In the genomic region with DNA sequence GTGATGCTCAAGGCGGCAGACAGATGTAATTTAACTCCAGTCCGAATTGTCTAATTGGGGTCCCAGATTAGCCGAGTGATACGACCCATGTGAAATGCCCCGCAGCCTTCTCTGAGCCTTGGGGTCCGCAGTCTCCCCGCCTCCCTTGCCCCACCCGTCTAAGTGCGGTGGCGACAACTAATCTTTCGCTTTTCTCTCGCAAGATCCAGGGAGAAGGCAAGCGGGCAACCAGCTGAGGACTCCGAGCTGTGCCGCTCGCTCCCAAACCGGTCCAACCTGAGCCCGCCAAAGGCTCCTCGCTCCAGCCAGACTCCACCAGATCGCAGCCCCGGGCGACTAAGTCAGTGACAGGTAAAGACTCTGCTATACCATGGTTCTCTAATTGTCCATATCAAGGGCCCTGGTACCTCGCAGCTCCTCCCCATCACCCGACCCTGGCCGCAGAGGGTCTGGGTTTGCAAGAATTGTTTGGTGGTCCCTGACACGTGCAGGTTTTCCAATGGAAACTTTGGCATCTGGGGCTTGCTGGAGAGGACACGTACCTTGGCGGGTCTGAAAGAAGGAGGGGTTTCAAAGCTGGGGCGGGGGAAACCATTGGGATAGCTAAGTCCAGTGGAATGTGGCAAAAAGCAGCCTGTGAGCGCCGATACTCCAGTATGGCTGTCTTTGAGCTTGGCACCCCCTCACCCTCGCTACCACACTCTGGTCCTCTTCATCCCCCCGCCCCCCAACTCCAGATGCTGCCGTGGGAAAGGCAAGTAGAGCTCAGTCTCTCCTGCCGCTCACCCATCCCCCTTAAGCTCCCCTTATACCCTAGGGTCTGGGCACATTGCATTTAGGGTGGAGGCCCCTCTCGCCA, we compare ENCODE assay signal across 8 mouse cellular contexts. TPM values are rescaled to one million over a fixed set of nuclear protein-coding genes. Genes with fewer than 3 reads are reported as not detected.
DNase-seq lines count a peak whose midpoint lies in the region; ATAC-seq and TF ChIP-seq lines count a peak whose summit lies in the region.

No protein-coding gene starts in this region.

- ATAC-seq in hematopoietic stem cell, adult 5-6 weeks (replicated peaks in 1 of 2; ENCODE audit: insufficient read depth in 1 of 2, low FRiP score in 2 of 2, low TSS enrichment in 1 of 2, low read depth in 1 of 2, poor library complexity in 2 of 2, severe bottlenecking in 2 of 2) = peak; percentile 13 to 17; a peak in 3 of 4 replicates
- ATAC-seq in liver, embryonic 16.5 days (ENCODE audit: low read depth) = no peak
- no peak for ATAC-seq in CD4-positive, CD25-positive, alpha-beta regulatory T cell, adult 4 months

- H3K9ac ChIP-seq in liver, embryonic 16.5 days (ENCODE audit: low read depth, low read length) = no peak overlapping the region

- H3K4me1 ChIP-seq in E14TG2a.4 (replicated peaks; ENCODE audit: low read depth, low read length) = peaks cover 19% of the 10 kb centered on the region
- H3K4me1 ChIP-seq in embryonic facial prominence, embryonic 10.5 days = peaks cover 22% of the 10 kb centered on the region
- no peaks in the 10 kb centered on the region for H3K4me1 ChIP-seq in liver, embryonic 16.5 days (ENCODE audit: control insufficient read depth, low read depth, low read length)

- peak; percentile 6 to 11 for DNase-seq in gastrocnemius, postnatal 36 days
- DNase-seq in gastrocnemius, postnatal 25 days = no peak
- DNase-seq in embryonic facial prominence, embryonic 10.5 days (ENCODE audit: low spot score) = peak; percentile 57
- peak; percentile 26 for DNase-seq in right cerebral cortex, postnatal 25 days

- no peak overlapping the region for H3K27ac ChIP-seq in embryonic facial prominence, embryonic 10.5 days (replicated peaks)
- H3K27ac ChIP-seq in liver, embryonic 16.5 days (ENCODE audit: low read length) = no peak overlapping the region

- H3K27me3 ChIP-seq in E14TG2a.4 (ENCODE audit: insufficient read depth, low read length) = peaks cover 57% of the 10 kb centered on the region
- peaks cover 70% of the 10 kb centered on the region for H3K27me3 ChIP-seq in embryonic facial prominence, embryonic 10.5 days (replicated peaks; ENCODE audit: low read depth, poor library complexity, severe bottlenecking)
- peaks cover 21% of the 10 kb centered on the region for H3K27me3 ChIP-seq in liver, embryonic 16.5 days (ENCODE audit: control insufficient read depth, insufficient read depth, low read depth, low read length)

- H3K9me3 ChIP-seq in E14TG2a.4 (ENCODE audit: low read length) = no peaks in the 10 kb centered on the region
- H3K9me3 ChIP-seq in embryonic facial prominence, embryonic 10.5 days = no peaks in the 10 kb centered on the region
- no peaks in the 10 kb centered on the region for H3K9me3 ChIP-seq in liver, embryonic 16.5 days (replicated peaks; ENCODE audit: control insufficient read depth, low read length)

- peak overlapping the region; percentile 69 for H3K4me3 ChIP-seq in E14TG2a.4 (replicated peaks; ENCODE audit: low read length)
- peak overlapping the region; percentile 64 for H3K4me3 ChIP-seq in embryonic facial prominence, embryonic 10.5 days
- peak overlapping the region; percentile 49 for H3K4me3 ChIP-seq in liver, embryonic 16.5 days (ENCODE audit: low read depth, low read length)

- no peak for TF ChIP-seq CTCF in E14TG2a.4 (conservative IDR thresholded peaks at IDR 0.05; ENCODE audit: low read length)

- peak overlapping the region; percentile 51 for H3K4me2 ChIP-seq in liver, embryonic 16.5 days (ENCODE audit: low read depth, low read length)

- intact Hi-C loops in gastrocnemius, postnatal 36 days (cut with DNase I) = no loop called here

- H3K36me3 ChIP-seq in E14TG2a.4 (ENCODE audit: insufficient read depth, low read length) = no peaks in the 10 kb centered on the region
- no peaks in the 10 kb centered on the region for H3K36me3 ChIP-seq in embryonic facial prominence, embryonic 10.5 days (replicated peaks)
- no peaks in the 10 kb centered on the region for H3K36me3 ChIP-seq in liver, embryonic 16.5 days (ENCODE audit: control insufficient read depth, insufficient read depth)

- under 1% methylated on average over 36 of the region's 36 CpGs for WGBS in embryonic facial prominence, embryonic 10.5 days
- 1% methylated on average over 36 of the region's 36 CpGs for WGBS in liver, embryonic 16.5 days (ENCODE audit: insufficient replicate concordance)

RNA-seq across cellular contexts. Expression of a gene that starts 0.7 kb away (rescaled TPM):
- total RNA-seq in gastrocnemius, postnatal 36 days (2021) = not detected
- under 1 TPM; 0.05 TPM for total RNA-seq in gastrocnemius, postnatal 25 days (2021)
- polyA plus RNA-seq in embryonic facial prominence, embryonic 10.5 days (2016; fragmentation: Nextera tagmentation; extraction: Ambion mirVana) = 0.24 and 0.25 TPM in 2 replicates
- total RNA-seq in hematopoietic stem cell, adult 5-6 weeks (2017) = not detected in 2 replicates
- 0.39 and 0.52 TPM in 2 replicates for polyA plus RNA-seq in liver, embryonic 16.5 days (2015; fragmentation: Nextera tagmentation; extraction: Ambion mirVana)
- not detected for polyA plus RNA-seq in CD4-positive, CD25-positive, alpha-beta regulatory T cell, adult 4 months (2017; shearing (Covaris generic))

Comparison
In these comparisons a context has a peak if more than half of its experiments do, and no peak if none do; other contexts are left out.
1. ATAC-seq: peak in hematopoietic stem cell, adult 5-6 weeks (2 of 2); none in liver, embryonic 16.5 days (single experiment) and CD4-positive, CD25-positive, alpha-beta regulatory T cell, adult 4 months (single experiment).
2. Peak in every context shown above with its lines, with median percentiles within 50 percentile points of each other: H3K4me3 ChIP-seq.